Mouse (Mus musculus): Measurements from ENCODE around the gene Mybbp1a.

DNA sequence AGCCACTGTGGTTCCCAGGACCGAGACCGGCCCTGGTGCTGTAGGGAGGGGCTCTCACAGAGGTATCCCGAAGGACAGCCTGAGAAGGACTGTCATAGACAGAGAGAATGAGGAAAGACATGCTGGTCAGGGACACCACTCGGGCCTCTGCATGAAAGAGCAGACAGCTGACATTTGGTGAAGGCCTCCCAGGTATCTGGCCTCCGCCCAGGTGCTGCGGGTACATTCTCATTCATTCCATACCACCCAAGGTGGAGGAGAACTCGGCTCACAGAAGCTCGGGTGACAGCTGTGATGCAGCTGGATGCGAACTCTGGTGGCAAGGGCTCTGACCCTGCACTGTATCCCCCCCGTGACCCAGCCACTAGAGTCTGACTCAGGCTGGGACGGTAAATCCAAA lies 44.8 kb downstream of the Mybbp1a start:
- TF ChIP-seq POLR2A (IDR thresholded peaks at IDR 0.05; ENCODE audit: extremely low read depth, insufficient read depth, low read length) (no peak), CTCF (IDR thresholded peaks at IDR 0.05; ENCODE audit: extremely low read depth, insufficient read depth, low read length) (no peak)
